Mouse (Mus musculus) splenic B cell, adult 2 months (primary cell): ENCODE measurements around the gene Iqcg.
A peak's percentile ranks its signal among the peaks of the same experiment; 100 is the strongest.

Experiments used
- DNase-seq: peaks from one replicate; pipeline ENCODE4 v3.0.0-alpha.2; 2011; ENCODE audit warnings: low read depth, low spot score
- H3K27me3 ChIP-seq: 2 replicates; pipeline ENCODE4 v1.6.1; 2012; ENCODE audit warnings: mild to moderate bottlenecking, low read length, moderate library complexity, mixed read lengths; ENCODE audit not compliant: control insufficient read depth, poor library complexity, insufficient read depth, severe bottlenecking
- H3K36me3 ChIP-seq: 2 replicates; pipeline ENCODE4 v1.6.1; 2012; ENCODE audit warnings: mild to moderate bottlenecking, low read length, moderate library complexity, mixed read lengths; ENCODE audit not compliant: control insufficient read depth, poor library complexity, insufficient read depth, severe bottlenecking

Gene Iqcg

GRCm38 (mm10) chr16:33023750-33024149 lies 32.3 kb downstream of the Iqcg start:
- Histone ChIP-seq H3K27me3 (no peaks in the 10 kb centered on the region), H3K36me3 (no peaks in the 10 kb centered on the region)
- peak; percentile 90 for DNase-seq

- Histone ChIP-seq H3K36me3 (no peaks in the 10 kb centered on the region), H3K27me3 (no peaks in the 10 kb centered on the region)
- DNase-seq = no peak
These were observed 34.6 kb downstream of the Iqcg start for GRCm38 (mm10) chr16:33021381-33021780.

- Histone ChIP-seq H3K27me3 (no peaks in the 10 kb centered on the region), H3K36me3 (no peaks in the 10 kb centered on the region)
- DNase-seq = no peak
These were observed 36.8 kb downstream of the Iqcg start for GRCm38 (mm10) chr16:33019117-33019770.

- DNase-seq = no peak
- no peaks in the 10 kb centered on the region; the same call in 1 of the 2 replicates for H3K36me3 ChIP-seq
- no peaks in the 10 kb centered on the region for H3K27me3 ChIP-seq
These were observed 38.2 kb downstream of the Iqcg start for GRCm38 (mm10) chr16:33017677-33018349.

DNA sequence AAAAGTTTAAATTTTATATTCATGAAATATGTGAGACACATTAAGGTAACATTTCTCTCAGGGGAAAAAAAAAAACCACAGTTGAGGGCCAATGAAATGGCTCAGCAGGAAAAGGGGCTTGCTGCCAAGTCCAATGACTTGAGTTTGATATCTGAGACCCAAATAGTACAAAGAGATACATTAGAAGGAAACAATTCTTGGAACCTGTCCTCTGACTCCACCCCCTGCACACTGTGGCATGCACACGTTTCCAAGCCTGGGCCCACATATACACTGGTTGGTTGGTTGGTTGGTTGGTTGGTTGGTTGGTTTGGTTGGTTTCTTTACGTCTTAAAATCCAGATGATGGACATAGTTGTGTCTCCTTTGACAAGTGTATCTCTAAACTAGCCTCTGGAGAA lies 40.0 kb downstream of the Iqcg start:
- DNase-seq = no peak
- Histone ChIP-seq H3K36me3 (no peaks in the 10 kb centered on the region; the same call in 1 of the 2 replicates), H3K27me3 (no peaks in the 10 kb centered on the region)

- H3K36me3 ChIP-seq = no peaks in the 10 kb centered on the region; the same call in 1 of the 2 replicates
- no peak for DNase-seq
- H3K27me3 ChIP-seq = no peaks in the 10 kb centered on the region
These were observed 40.6 kb downstream of the Iqcg start for GRCm38 (mm10) chr16:33015396-33015907.

DNA sequence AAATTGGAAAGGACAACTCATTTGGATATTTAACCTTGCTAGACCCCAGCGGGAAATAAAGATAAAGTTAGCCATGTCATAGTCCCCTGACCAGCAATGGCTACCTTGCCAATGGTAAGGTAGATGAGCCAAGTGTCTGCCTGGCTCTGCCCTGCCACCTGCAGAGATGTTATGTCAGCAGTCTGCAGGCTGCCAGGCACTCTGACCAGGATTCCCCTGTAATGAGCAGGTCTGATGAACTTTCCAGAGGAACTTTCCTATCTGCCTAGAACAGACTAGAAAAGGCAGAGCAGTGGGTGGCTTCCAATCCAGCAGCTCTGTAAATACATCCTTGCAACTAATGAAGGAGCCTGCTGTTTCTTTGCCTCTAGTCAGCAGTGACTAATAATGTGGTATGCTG lies 41.1 kb downstream of the Iqcg start:
- no peak for DNase-seq
- Histone ChIP-seq H3K27me3 (no peaks in the 10 kb centered on the region), H3K36me3 (no peaks in the 10 kb centered on the region; the same call in 1 of the 2 replicates)

GRCm38 (mm10) chr16:33013801-33014200 lies 42.2 kb downstream of the Iqcg start:
- no peak for DNase-seq
- Histone ChIP-seq H3K27me3 (no peaks in the 10 kb centered on the region), H3K36me3 (peaks cover 1% of the 10 kb centered on the region)

DNA sequence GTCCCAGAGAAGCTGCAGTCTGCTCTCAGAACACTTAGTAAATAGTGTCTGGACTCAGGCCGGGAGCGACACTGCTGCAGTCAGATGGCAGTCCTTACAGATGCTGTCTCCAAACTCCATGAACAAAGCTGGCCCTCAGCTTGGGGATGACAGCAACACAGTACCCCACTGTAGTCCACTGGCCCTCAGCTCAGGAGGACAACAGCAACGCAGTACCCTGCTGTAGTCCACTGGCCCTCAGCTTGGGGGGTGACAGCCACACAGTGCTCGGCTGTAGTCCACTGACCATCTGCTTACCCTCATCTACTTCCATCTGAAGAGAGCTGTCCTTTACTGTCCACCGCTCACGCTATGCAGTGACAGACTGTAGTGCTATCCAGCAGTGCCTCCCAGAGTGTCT lies 45.9 kb downstream of the Iqcg start:
- DNase-seq = no peak
- Histone ChIP-seq H3K27me3 (no peaks in the 10 kb centered on the region), H3K36me3 (peaks cover 6% of the 10 kb centered on the region)

DNA sequence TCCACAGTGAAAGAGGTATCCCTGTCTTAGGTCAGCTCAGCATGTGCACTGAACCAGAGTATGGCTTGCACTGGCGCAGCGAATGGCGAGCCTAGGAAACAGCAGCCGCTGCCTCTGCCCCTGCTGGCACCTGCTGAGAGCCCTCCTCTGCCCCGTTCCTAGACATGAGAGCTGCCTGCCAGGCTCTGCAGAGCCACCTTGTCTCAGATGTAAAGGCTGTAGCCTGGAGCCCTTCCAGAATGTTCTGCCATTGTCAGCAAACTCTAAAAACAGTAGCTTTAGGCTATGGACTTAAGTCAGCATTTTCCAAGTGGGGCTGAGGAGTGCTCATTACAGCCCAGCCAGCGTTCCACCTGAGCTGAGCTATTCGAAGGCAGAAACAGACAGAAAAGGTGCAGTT lies 48.6 kb downstream of the Iqcg start:
- H3K36me3 ChIP-seq = peaks cover 10% of the 10 kb centered on the region
- no peak for DNase-seq
- H3K27me3 ChIP-seq = no peaks in the 10 kb centered on the region

DNA sequence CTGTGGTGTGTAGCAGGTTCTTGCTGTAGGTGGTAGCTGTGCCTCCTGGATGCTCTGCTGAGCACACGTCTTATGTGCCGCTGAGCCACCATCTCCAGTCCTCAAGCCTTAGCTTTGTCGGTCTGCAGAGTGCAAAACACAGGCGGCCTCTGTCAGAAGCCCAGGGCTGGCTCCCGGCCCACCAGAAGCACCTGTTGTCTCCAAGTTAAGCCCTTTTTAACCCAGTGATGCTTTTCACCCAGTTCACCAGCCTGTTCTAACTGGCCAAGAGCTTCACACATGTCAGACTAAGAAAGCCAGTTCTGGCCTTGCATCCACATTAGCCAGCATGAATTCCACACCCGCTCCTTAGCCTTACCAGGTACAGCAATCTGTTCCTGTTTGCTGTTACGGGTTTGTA lies 49.1 kb downstream of the Iqcg start:
- peaks cover 10% of the 10 kb centered on the region for H3K36me3 ChIP-seq
- no peaks in the 10 kb centered on the region for H3K27me3 ChIP-seq
- no peak for DNase-seq

DNA sequence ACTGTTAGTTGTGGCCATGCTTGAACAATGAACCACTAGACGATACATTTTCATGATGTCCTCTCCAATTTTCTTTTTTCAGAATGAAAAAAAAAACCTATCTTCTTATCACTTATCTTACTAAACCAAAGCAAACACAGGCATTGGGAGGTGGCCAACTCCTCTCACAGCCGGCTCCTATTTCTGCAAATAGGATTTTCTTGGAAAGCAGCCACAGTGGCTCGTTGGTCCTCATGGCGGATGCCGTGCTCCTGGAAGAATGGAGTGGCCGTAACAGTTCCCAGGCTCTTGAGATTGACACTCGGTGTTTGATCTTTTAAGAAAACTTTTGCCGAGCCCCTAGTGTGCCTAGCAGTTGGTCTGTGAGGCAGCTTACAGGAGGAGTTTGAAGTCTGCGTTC lies 50.8 kb downstream of the Iqcg start:
- Histone ChIP-seq H3K36me3 (peaks cover 10% of the 10 kb centered on the region), H3K27me3 (no peaks in the 10 kb centered on the region)
- DNase-seq = no peak

DNA sequence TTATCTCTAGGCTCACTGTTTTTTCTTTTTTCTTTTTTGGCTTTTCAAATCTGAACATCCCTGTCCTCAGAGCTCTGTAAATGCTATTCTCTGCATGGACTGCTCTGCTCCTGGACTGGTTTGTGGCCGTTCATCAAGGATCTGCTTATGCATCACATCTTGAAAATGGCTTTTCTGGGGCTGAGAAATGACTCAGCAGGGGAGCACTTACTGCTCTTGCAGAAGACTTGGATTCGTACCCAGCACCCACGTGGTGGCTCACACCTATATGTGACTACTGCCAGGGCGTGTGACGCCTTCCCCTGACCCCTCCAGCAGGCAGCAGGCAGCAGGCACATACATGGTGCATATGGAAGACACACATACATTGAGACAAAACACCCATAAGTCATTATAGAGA lies 63.9 kb downstream of the Iqcg start:
- Histone ChIP-seq H3K36me3 (peaks cover 6% of the 10 kb centered on the region; the same call in 1 of the 2 replicates), H3K27me3 (no peaks in the 10 kb centered on the region)
- no peak for DNase-seq

DNA sequence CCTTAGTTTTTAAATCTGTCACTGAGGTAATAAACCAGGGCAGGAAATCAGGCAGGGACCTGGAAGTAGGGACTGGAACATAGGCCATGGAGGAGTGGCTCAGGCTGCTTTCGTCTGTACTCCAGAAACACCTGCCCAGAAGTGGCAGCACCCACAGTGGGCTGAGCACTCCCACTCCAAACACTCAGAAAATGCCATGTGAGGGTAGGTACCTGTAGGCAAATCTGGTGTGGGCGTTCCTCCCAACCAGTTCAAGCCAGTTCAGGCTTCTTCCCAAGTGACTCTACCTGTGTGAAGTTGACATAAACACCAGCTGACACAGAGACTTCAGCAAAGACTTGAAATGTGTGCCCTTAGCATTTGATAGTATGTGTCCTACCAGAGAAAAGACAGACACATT lies 71.4 kb downstream of the Iqcg start:
- H3K27me3 ChIP-seq = no peaks in the 10 kb centered on the region
- no peak for DNase-seq
- peaks cover 16% of the 10 kb centered on the region for H3K36me3 ChIP-seq

- no peak for DNase-seq
- Histone ChIP-seq H3K27me3 (no peaks in the 10 kb centered on the region), H3K36me3 (peaks cover 21% of the 10 kb centered on the region)
These were observed 74.6 kb downstream of the Iqcg start for GRCm38 (mm10) chr16:32981405-32981804.
